Mouse (Mus musculus): ENCODE measurements around the gene Hspa5.
"Not testable (repeated sequence)": the region's sequence is repeated elsewhere in the genome, so short reads cannot be mapped to it uniquely, and the experiment has no call there.

The Hspa5 gene

GRCm38 (mm10) chr2:34805364-34805950, 33.7 kb downstream of the Hspa5 start:
- in situ Hi-C loops (cut with MboI, MseI): no loop called here

GRCm38 (mm10) chr2:34808057-34808456, 36.3 kb downstream of the Hspa5 start:
- in situ Hi-C loops (cut with MboI, MseI): no loop called here

- in situ Hi-C loops (cut with MboI, MseI): no loop called here
These were observed 37.8 kb downstream of the Hspa5 start for GRCm38 (mm10) chr2:34809568-34809967.

- in situ Hi-C loops (cut with MboI, MseI): no loop called here
These were observed 39.0 kb downstream of the Hspa5 start for GRCm38 (mm10) chr2:34810775-34811174.

- in situ Hi-C loops (cut with MboI, MseI): no loop called here
These were observed 40.9 kb downstream of the Hspa5 start for GRCm38 (mm10) chr2:34812706-34813105.

- in situ Hi-C loops (cut with MboI, MseI): not testable (repeated sequence)
These were observed 44.1 kb downstream of the Hspa5 start for GRCm38 (mm10) chr2:34815893-34816292.

- in situ Hi-C loops (cut with MboI, MseI): no loop called here
These were observed 46.7 kb downstream of the Hspa5 start for GRCm38 (mm10) chr2:34818492-34818891.

- in situ Hi-C loops (cut with MboI, MseI): no loop called here
These were observed 54.2 kb downstream of the Hspa5 start, which contains the start of gene Fbxw2 for GRCm38 (mm10) chr2:34825827-34826459. Gene Fbxw2, minus strand, starts transcription at chr2:34826311.

GRCm38 (mm10) chr2:34826460-34827231, 54.9 kb downstream of the Hspa5 start:
- in situ Hi-C loops (cut with MboI, MseI): no loop called here
